Mouse (Mus musculus): ENCODE data around the gene Stk11. TPM values are rescaled to one million over a fixed set of nuclear protein-coding genes. Genes with fewer than 3 reads are reported as not detected.
"Not testable (repeated sequence)": the region's sequence is repeated elsewhere in the genome, so short reads cannot be mapped to it uniquely, and the experiment has no call there.

Gene Stk11
- polyA plus RNA-seq, 1 experiment from 2014 or later = 21.1 TPM

GRCm38 (mm10) chr10:80159561-80160454 lies 44.2 kb downstream of the Stk11 start:
- Histone ChIP-seq H3K4me3 (peak overlapping the region; percentile 49), H3K4me1 (replicated peaks) (peaks cover 97% of the 10 kb centered on the region), H3K27ac (peak overlapping the region; percentile 93), H3K36me3 (peaks cover 38% of the 10 kb centered on the region), H3K27me3 (ENCODE audit: insufficient read depth, poor library complexity, severe bottlenecking) (peaks cover 8% of the 10 kb centered on the region), H3K9me3 (no peaks in the 10 kb centered on the region)
- peak; percentile 98 for DNase-seq (ENCODE audit: low spot score)
- under 1% methylated on average over 55 of the region's 55 CpGs for WGBS

DNA sequence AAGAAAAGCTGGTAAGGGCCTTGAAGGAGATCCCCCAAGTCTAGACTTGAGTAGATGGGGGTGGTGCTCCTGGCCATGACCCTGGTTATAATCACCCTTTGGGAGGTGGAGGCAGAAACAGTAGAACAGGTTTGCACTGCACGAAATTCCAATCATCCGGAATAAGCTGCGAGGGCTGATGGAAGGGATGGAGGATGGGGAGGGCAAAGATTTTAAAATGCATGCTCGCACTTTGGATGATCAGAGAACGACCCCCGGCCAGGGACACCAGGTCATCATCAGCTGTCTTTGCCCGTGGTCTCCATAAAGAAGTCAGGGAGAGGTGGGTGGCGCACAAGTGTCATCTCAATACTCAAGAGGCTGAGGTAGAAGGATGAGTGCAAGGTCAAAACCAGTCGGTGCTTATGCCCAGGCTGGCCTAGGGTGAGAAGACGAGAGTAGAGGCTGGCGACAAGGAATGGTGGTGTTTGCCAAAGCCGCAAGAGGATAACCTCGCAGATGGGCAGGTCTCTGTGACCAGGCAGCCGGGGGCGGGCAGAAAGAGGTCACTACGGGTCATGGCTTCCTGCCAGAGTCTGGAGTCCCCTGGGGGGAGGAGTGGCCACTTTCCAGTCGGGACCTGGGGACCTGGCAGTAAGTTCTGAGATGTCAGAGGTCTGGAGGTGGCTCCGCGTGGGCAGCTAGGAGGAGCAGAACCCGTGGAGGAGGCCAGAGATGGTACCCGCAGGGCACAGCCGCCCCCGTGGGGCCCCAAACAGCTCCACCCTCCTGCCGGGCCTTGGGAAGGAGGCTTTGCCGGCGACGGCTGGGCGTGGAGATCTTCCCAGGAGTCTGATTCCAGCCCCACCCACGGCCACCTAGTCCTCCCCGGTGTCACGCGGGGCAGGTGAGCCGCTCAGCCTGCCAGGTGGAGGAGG lies 45.1 kb downstream of the Stk11 start:
- Histone ChIP-seq H3K36me3 (peaks cover 29% of the 10 kb centered on the region), H3K4me1 (replicated peaks) (peaks cover 97% of the 10 kb centered on the region), H3K27me3 (ENCODE audit: insufficient read depth, poor library complexity, severe bottlenecking) (peaks cover 8% of the 10 kb centered on the region), H3K4me3 (peak overlapping the region; percentile 49), H3K9me3 (no peaks in the 10 kb centered on the region), H3K27ac (peak overlapping the region; percentile 93)
- DNase-seq (ENCODE audit: low spot score) = peak; percentile 83
- WGBS = under 1% methylated on average over 33 of the region's 33 CpGs

DNA sequence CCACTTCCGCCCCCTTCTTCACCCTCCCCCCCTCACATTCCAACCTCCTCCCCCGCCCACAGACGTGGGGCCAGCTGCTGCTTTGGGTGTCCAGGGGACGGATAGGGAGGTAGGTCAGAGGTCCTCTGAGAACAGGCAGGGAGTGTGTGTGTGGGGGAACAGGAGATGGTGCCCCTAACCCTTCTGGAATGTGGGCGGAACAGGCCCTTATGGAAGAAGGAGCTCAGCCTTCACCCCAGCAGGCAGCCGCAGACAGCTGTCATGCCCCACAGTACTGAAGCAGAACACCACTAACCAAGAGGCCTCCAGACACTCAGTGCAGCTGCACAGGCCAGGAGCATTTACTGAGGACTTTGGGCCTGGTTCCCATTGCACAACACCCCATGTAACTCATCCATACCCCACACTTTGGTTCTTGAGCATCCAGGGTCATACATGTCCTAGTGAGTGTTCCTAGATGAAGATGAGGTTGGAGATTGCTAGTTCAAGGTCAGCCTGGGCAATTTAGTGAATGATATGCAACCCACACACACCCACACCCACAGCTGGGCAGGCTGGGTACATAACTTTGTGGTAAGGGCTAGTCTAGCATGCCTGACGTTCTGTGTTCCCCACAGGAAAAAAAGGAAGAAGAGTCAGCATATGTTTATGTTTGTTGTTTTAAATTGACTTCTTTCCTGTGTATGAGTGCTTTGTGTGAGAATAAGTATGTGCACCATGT lies 46.1 kb downstream of the Stk11 start:
- H3K4me3 ChIP-seq = peak overlapping the region; percentile 49
- H3K27ac ChIP-seq = peak overlapping the region; percentile 93
- peaks cover 19% of the 10 kb centered on the region for H3K36me3 ChIP-seq
- peaks cover 8% of the 10 kb centered on the region for H3K27me3 ChIP-seq (ENCODE audit: insufficient read depth, poor library complexity, severe bottlenecking)
- peaks cover 96% of the 10 kb centered on the region for H3K4me1 ChIP-seq (replicated peaks)
- DNase-seq (ENCODE audit: low spot score) = peak; percentile 79
- H3K9me3 ChIP-seq = no peaks in the 10 kb centered on the region
- 6% methylated on average over 7 of the region's 7 CpGs for WGBS

- DNase-seq (ENCODE audit: low spot score) = no peak
- H3K36me3 ChIP-seq = peaks cover 14% of the 10 kb centered on the region
- H3K9me3 ChIP-seq = no peaks in the 10 kb centered on the region
- H3K4me1 ChIP-seq (replicated peaks) = peaks cover 96% of the 10 kb centered on the region
- 86% methylated on average over 3 of the region's 3 CpGs for WGBS
- H3K27me3 ChIP-seq (ENCODE audit: insufficient read depth, poor library complexity, severe bottlenecking) = peaks cover 8% of the 10 kb centered on the region
- peak overlapping the region; percentile 93 for H3K27ac ChIP-seq
- H3K4me3 ChIP-seq = peak overlapping the region; percentile 49
Measured at GRCm38 (mm10) chr10:80162243-80162608, 46.6 kb downstream of the Stk11 start.

GRCm38 (mm10) chr10:80162716-80163299 lies 47.2 kb downstream of the Stk11 start:
- Histone ChIP-seq H3K9me3 (no peaks in the 10 kb centered on the region), H3K4me3 (peak overlapping the region; percentile 49; the same call in 1 of the 2 replicates), H3K4me1 (replicated peaks) (peaks cover 91% of the 10 kb centered on the region), H3K27me3 (ENCODE audit: insufficient read depth, poor library complexity, severe bottlenecking) (peaks cover 8% of the 10 kb centered on the region), H3K36me3 (peaks cover 8% of the 10 kb centered on the region), H3K27ac (peak overlapping the region; percentile 93)
- WGBS = 72% methylated on average over 6 of the region's 6 CpGs
- no peak for DNase-seq (ENCODE audit: low spot score)

- H3K4me1 ChIP-seq (replicated peaks) = peaks cover 87% of the 10 kb centered on the region
- DNase-seq (ENCODE audit: low spot score) = no peak
Measured at GRCm38 (mm10) chr10:80163721-80164120, 48.1 kb downstream of the Stk11 start.

GRCm38 (mm10) chr10:80164161-80164997 lies 48.8 kb downstream of the Stk11 start:
- DNase-seq (ENCODE audit: low spot score) = no peak
- H3K27me3 ChIP-seq (ENCODE audit: insufficient read depth, poor library complexity, severe bottlenecking) = peaks cover 8% of the 10 kb centered on the region
- peaks cover 87% of the 10 kb centered on the region for H3K4me1 ChIP-seq (replicated peaks)
- H3K36me3 ChIP-seq = peaks cover 6% of the 10 kb centered on the region; the same call in 1 of the 2 replicates
- peak overlapping the region; percentile 81 for H3K27ac ChIP-seq
- H3K9me3 ChIP-seq = no peaks in the 10 kb centered on the region
- peak overlapping the region; percentile 53 for H3K4me3 ChIP-seq
- WGBS = 11% methylated on average over 44 of the region's 44 CpGs

More at GRCm38 (mm10) chr10:80163721-80164120, 48.1 kb downstream of the Stk11 start:
- Histone ChIP-seq H3K27me3 (ENCODE audit: insufficient read depth, poor library complexity, severe bottlenecking) (peaks cover 8% of the 10 kb centered on the region), H3K9me3 (no peaks in the 10 kb centered on the region), H3K36me3 (no peaks in the 10 kb centered on the region), H3K4me3 (peak overlapping the region; percentile 53; the same call in 1 of the 2 replicates), H3K27ac (peak overlapping the region; percentile 81; the same call in 1 of the 2 replicates)
- 77% methylated on average over 8 of the region's 8 CpGs for WGBS

DNA sequence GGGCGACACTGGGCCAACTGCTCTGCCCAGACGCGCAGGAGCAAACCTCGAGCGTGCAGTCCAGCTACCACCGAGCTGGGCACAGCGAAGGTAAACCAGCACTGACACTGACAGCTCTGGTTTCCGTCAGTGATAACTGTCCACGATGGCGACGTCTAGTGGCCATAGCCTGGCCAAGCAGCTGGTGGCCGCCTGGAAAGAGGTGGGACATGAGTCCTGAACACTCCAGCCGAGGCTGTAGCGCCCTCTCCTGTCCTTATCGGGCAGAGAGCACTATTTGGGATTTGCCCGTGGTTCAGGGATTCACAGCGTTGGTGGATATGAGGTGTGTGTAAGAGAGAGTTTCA lies 49.4 kb downstream of the Stk11 start:
- WGBS = under 1% methylated on average over 17 of the region's 17 CpGs
- H3K27ac ChIP-seq = peak overlapping the region; percentile 81
- H3K9me3 ChIP-seq = no peaks in the 10 kb centered on the region
- peak; percentile 96 for DNase-seq (ENCODE audit: low spot score)
- H3K4me1 ChIP-seq (replicated peaks) = peaks cover 87% of the 10 kb centered on the region
- H3K4me3 ChIP-seq = peak overlapping the region; percentile 53
- peaks cover 8% of the 10 kb centered on the region for H3K27me3 ChIP-seq (ENCODE audit: insufficient read depth, poor library complexity, severe bottlenecking)
- peaks cover 11% of the 10 kb centered on the region for H3K36me3 ChIP-seq

DNA sequence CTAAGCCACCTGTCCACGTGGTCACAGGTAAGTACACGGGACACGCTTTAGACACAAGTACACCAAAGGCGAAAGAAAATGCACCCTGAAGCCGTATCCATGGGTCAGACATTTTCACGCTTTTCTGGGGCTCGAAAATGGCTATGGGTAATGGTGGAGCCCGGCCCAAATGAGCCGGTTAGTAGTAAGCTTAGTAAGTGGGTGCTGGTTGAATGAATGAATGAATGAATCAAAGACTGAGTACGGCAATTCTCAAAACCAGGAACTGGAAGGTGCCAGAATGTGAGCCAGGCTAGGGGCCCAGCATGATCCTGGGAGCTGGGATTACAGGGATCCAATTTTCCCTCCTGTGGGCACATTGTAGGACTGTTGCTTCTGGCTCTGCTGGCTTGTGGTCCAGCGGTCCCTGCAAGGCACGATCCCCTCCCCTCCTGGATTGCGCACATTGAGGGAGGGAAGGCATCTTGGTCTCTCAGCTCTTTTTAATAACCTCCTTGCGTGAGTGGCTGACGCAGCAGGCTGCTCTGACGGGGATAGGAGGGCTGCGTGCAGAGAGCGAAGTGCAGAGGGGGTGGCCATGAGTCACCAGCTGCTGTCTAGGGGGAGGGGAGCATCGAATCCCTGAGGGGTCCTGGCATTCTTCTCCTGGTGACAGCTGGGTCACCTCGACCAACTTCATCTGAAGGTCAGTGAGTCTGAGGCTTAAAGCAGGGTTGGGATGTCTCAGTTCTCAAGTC lies 50.0 kb downstream of the Stk11 start, which contains the start of gene Cirbp:
TSS of gene Cirbp (plus strand) at position 594 of the 737 bp plus-strand sequence.
- Histone ChIP-seq H3K4me3 (peak within 1 kb of the TSS; percentile 93), H3K9me3 (no peaks in the 10 kb centered on the region), H3K36me3 (peaks cover 17% of the 10 kb centered on the region), H3K27me3 (ENCODE audit: insufficient read depth, poor library complexity, severe bottlenecking) (peaks cover 8% of the 10 kb centered on the region), H3K4me1 (replicated peaks) (peaks cover 87% of the 10 kb centered on the region), H3K27ac (peak within 1 kb of the TSS; percentile 100)
- DNase-seq (ENCODE audit: low spot score) = peak; percentile 54
- 16% methylated on average over 20 of the region's 20 CpGs for WGBS

- not testable (repeated sequence) for H3K9me3 ChIP-seq; DNase-seq (ENCODE audit: low spot score); H3K27me3 ChIP-seq (ENCODE audit: insufficient read depth, poor library complexity, severe bottlenecking)
- WGBS = 85% methylated on average over 4 of the region's 4 CpGs
- H3K4me3 ChIP-seq = peak overlapping the region; percentile 93
- peaks cover 85% of the 10 kb centered on the region for H3K4me1 ChIP-seq (replicated peaks)
- peak overlapping the region; percentile 100 for H3K27ac ChIP-seq
- peaks cover 22% of the 10 kb centered on the region for H3K36me3 ChIP-seq
Measured at GRCm38 (mm10) chr10:80166136-80166535, 50.5 kb downstream of the Stk11 start.

All from hindbrain, embryonic 10.5 days (tissue).